20 mouse cellular contexts compared by ENCODE assay signal in genomic region chr4:141270201-141270940, GRCm38 (mm10).
"Had no signal": no experiment of that assay in that cellular context is flagged by ENCODE, and none has a peak within 500 bp of the region (broad histone marks: within the 10 kb centered on the region; RNA-seq: fewer than 3 reads in every experiment).

No protein-coding gene starts in this region.

- H3K9me3 ChIP-seq: lung, embryonic 15.5 days; neural tube, embryonic 15.5 days had no signal

- H3K27ac ChIP-seq: kidney, postnatal 0 days; left cerebral cortex, adult 2 months; liver, embryonic 14.5 days; neural tube, embryonic 12.5 days; neural tube, embryonic 15.5 days had no signal

- DNase-seq: kidney, adult 2 months; kidney, postnatal 25 days; layer of hippocampus, postnatal 36 days; lung, adult 18-20 months; lung, postnatal 10 days; lung, postnatal 36 days; midbrain, embryonic 14.5 days; right cerebral cortex, adult 18-20 months; right cerebral cortex, postnatal 14 days; right cerebral cortex, postnatal 4 days; thymus, adult 2 months; thymus, postnatal 14 days; thymus, postnatal 4 days had no signal

- H3K4me2 ChIP-seq: lung, embryonic 15.5 days; midbrain, embryonic 11.5 days; neural tube, embryonic 12.5 days; neural tube, embryonic 15.5 days had no signal

- H3K9ac ChIP-seq: liver, embryonic 14.5 days; lung, embryonic 15.5 days; neural tube, embryonic 12.5 days; neural tube, embryonic 15.5 days had no signal

- H3K4me3 ChIP-seq: left cerebral cortex, adult 2 months; lung, embryonic 15.5 days; neural tube, embryonic 12.5 days; neural tube, embryonic 15.5 days had no signal

- H3K36me3 ChIP-seq: lung, embryonic 15.5 days; neural tube, embryonic 12.5 days; neural tube, embryonic 15.5 days had no signal

- H3K27me3 ChIP-seq: lung, embryonic 15.5 days; neural tube, embryonic 12.5 days had no signal
